ENCODE assay signal across 8 mouse cellular contexts in the genomic region with DNA sequence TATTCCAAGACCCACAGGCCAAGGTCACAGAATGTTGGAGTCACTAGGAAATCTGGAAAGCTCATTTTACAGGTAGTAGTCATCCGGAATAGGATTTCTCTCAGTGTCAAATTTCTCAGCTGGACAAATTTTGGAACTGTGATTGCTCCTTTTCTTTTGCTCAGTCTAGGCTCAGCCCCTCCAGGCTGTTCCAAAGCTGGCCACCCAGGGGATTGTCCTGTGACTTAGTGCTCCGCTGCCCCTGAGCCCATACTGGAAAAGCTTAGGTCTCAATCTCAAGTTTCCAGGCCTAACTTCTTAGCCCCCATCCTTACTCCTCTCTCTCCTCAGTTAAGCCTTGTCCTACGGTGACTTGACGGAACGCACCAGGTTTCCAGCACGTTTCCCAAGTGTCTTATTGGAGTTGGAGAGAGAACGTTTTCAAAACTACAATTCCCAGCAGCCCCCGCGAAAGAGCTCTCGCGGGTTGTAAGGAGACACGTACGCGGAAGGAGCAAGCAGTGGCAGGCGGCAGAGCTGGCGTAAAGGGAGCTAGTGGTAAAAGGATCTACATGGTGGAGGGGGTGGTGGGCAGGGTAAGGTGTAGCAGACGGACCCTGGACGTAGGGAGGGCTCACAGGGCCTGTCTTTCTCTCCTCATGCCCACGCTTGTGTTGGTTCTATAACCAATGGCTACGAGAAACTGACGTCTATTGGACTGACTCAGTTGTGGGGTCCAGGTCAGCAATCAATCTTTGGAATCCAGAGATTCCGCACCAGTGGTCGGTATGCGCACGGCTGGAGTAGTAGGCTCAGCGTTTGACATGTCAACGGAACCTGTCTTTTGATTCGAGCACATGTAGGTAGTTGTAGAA. TPM values are rescaled to one million over a fixed set of nuclear protein-coding genes. Genes with fewer than 3 reads are reported as not detected.
DNase-seq lines count a peak whose midpoint lies in the region; ATAC-seq and TF ChIP-seq lines count a peak whose summit lies in the region.

Gmppa (plus strand) TSS at position 456 of the 854 bp plus-strand sequence.

- peak; percentile 66 for ATAC-seq in heart, embryonic 12.5 days (ENCODE audit: insufficient number of reproducible peaks, low FRiP score)
- ATAC-seq in kidney, embryonic 16.5 days (ENCODE audit: low FRiP score, low TSS enrichment), result peak; percentile 87
- ATAC-seq in stomach, embryonic 14.5 days (ENCODE audit: insufficient number of reproducible peaks, insufficient read depth, low FRiP score, low read depth), result peak; percentile 74

- H3ac ChIP-seq in myocyte (ENCODE audit: control insufficient read depth, insufficient read length), result peak within 1 kb of the TSS; percentile 6

- no peaks in the 10 kb centered on the region for H3K79me2 ChIP-seq in liver, adult 2 months (ENCODE audit: control insufficient read depth, insufficient read depth, low read length)
- H3K79me2 ChIP-seq in myocyte (ENCODE audit: control insufficient read depth, insufficient read depth), result no peaks in the 10 kb centered on the region

- H3K36me3 ChIP-seq in heart, embryonic 12.5 days, result peaks cover 32% of the 10 kb centered on the region
- H3K36me3 ChIP-seq in kidney, embryonic 16.5 days (ENCODE audit: insufficient read depth, low read length), result peaks cover 3% of the 10 kb centered on the region; the same call in 1 of the 2 replicates
- H3K36me3 ChIP-seq in liver, adult 2 months (ENCODE audit: control insufficient read depth, insufficient read depth, low read length), result no peaks in the 10 kb centered on the region; the same call in 1 of the 2 replicates
- peaks cover 3% of the 10 kb centered on the region for H3K36me3 ChIP-seq in myocyte (ENCODE audit: control insufficient read depth, insufficient read depth)
- peaks cover 3% of the 10 kb centered on the region; the same call in 1 of the 2 replicates for H3K36me3 ChIP-seq in stomach, embryonic 14.5 days (ENCODE audit: control insufficient read depth, insufficient read depth, low read length)

- peak within 1 kb of the TSS; percentile 69 for H3K27ac ChIP-seq in heart, embryonic 12.5 days (ENCODE audit: poor library complexity, severe bottlenecking)
- peak within 1 kb of the TSS; percentile 41 for H3K27ac ChIP-seq in kidney, embryonic 16.5 days (ENCODE audit: low read length)
- 0 out of 2 replicates have a peak within 1 kb of the TSS, but pooled peaks have one; percentile 13 for H3K27ac ChIP-seq in liver, adult 2 months (replicated peaks; ENCODE audit: insufficient read depth, low read depth, low read length)
- H3K27ac ChIP-seq in stomach, embryonic 14.5 days (ENCODE audit: low read length), result peak within 1 kb of the TSS; percentile 59; the same call in 1 of the 2 replicates

- peak; percentile 79 for DNase-seq in CD4-positive helper T cell, adult 2 months (ENCODE audit: low read depth, low spot score)
- peak; percentile 93 for DNase-seq in brain, adult 2 months (ENCODE audit: low read depth, low spot score)
- DNase-seq in fat pad, adult 2 months (ENCODE audit: extremely low read depth, low read depth, low spot score), result peak; percentile 5
- DNase-seq in liver, adult 2 months (ENCODE audit: extremely low read depth, low read depth, low spot score), result peak; percentile 78

- H3K4me1 ChIP-seq in heart, embryonic 12.5 days (replicated peaks), result peaks cover 24% of the 10 kb centered on the region
- peaks cover 13% of the 10 kb centered on the region for H3K4me1 ChIP-seq in kidney, embryonic 16.5 days (ENCODE audit: insufficient read depth, low read length)
- H3K4me1 ChIP-seq in liver, adult 2 months (ENCODE audit: control insufficient read depth, insufficient read depth, low read length), result peaks cover 6% of the 10 kb centered on the region
- H3K4me1 ChIP-seq in stomach, embryonic 14.5 days (ENCODE audit: control insufficient read depth, insufficient read depth, low read length), result peaks cover 11% of the 10 kb centered on the region; the same call in 1 of the 2 replicates

- peak within 1 kb of the TSS; percentile 76 for H3K4me3 ChIP-seq in heart, embryonic 12.5 days
- H3K4me3 ChIP-seq in kidney, embryonic 16.5 days (ENCODE audit: low read length), result peak within 1 kb of the TSS; percentile 71
- H3K4me3 ChIP-seq in liver, adult 2 months (ENCODE audit: insufficient read depth, low read depth, low read length), result peak within 1 kb of the TSS; percentile 58
- peak within 1 kb of the TSS; percentile 55 for H3K4me3 ChIP-seq in myocyte
- peak within 1 kb of the TSS; percentile 60 for H3K4me3 ChIP-seq in stomach, embryonic 14.5 days (ENCODE audit: low read depth, low read length)

- TF ChIP-seq CTCF in liver, adult 2 months (IDR thresholded peaks at IDR 0.05; ENCODE audit: low read depth, low read length), result no peak

- H3K27me3 ChIP-seq in heart, embryonic 12.5 days (replicated peaks), result no peaks in the 10 kb centered on the region
- H3K27me3 ChIP-seq in kidney, embryonic 16.5 days (ENCODE audit: insufficient read depth, low read length), result no peaks in the 10 kb centered on the region
- H3K27me3 ChIP-seq in liver, adult 2 months (ENCODE audit: control insufficient read depth, insufficient read depth, low read length), result no peaks in the 10 kb centered on the region
- no peaks in the 10 kb centered on the region for H3K27me3 ChIP-seq in myocyte (ENCODE audit: control insufficient read depth, insufficient read depth, insufficient read length)
- H3K27me3 ChIP-seq in stomach, embryonic 14.5 days (ENCODE audit: control insufficient read depth, insufficient read depth, low read length), result no peaks in the 10 kb centered on the region

- peak within 1 kb of the TSS; percentile 82 for H3K9ac ChIP-seq in heart, embryonic 12.5 days
- peak within 1 kb of the TSS; percentile 80 for H3K9ac ChIP-seq in kidney, embryonic 16.5 days (replicated peaks; ENCODE audit: low read length)
- H3K9ac ChIP-seq in liver, adult 2 months (ENCODE audit: low read depth, low read length), result peak within 1 kb of the TSS; percentile 84
- H3K9ac ChIP-seq in stomach, embryonic 14.5 days (replicated peaks; ENCODE audit: low read depth, low read length), result peak within 1 kb of the TSS; percentile 73

- TF ChIP-seq POLR2A in liver, adult 2 months (IDR thresholded peaks at IDR 0.05; ENCODE audit: extremely low read depth, insufficient read depth, low read length), result peak; percentile 83
- peak; percentile 92 for TF ChIP-seq POLR2A in myocyte (IDR thresholded peaks at IDR 0.05; ENCODE audit: insufficient read length, low read depth)

- H3K4me2 ChIP-seq in heart, embryonic 12.5 days, result peak within 1 kb of the TSS; percentile 80
- peak within 1 kb of the TSS; percentile 68 for H3K4me2 ChIP-seq in kidney, embryonic 16.5 days (replicated peaks; ENCODE audit: low read depth, low read length)
- H3K4me2 ChIP-seq in myocyte (ENCODE audit: low read depth), result peak within 1 kb of the TSS; percentile 93
- peak within 1 kb of the TSS; percentile 81 for H3K4me2 ChIP-seq in stomach, embryonic 14.5 days (replicated peaks; ENCODE audit: low read depth, low read length)

- 6% methylated on average over 28 of the region's 28 CpGs for WGBS in heart, embryonic 12.5 days
- WGBS in kidney, embryonic 16.5 days, result 3% methylated on average over 28 of the region's 28 CpGs
- WGBS in liver, adult 2 months, result 5% methylated on average over 28 of the region's 28 CpGs
- WGBS in stomach, embryonic 14.5 days, result 5% methylated on average over 28 of the region's 28 CpGs

- H3K9me3 ChIP-seq in heart, embryonic 12.5 days (replicated peaks), result no peaks in the 10 kb centered on the region
- H3K9me3 ChIP-seq in kidney, embryonic 16.5 days (ENCODE audit: low read length), result no peaks in the 10 kb centered on the region
- no peaks in the 10 kb centered on the region for H3K9me3 ChIP-seq in stomach, embryonic 14.5 days (ENCODE audit: control insufficient read depth, low read depth, low read length)

TF ChIP-seq in myocyte, 11 proteins besides CTCF, POLR2A, EP300 and RAD21:
- TF ChIP-seq MAX (IDR thresholded peaks at IDR 0.05; ENCODE audit: low read depth) (no peak), POLR2AphosphoS2 (IDR thresholded peaks at IDR 0.05; ENCODE audit: insufficient read length, low read depth) (peak; percentile 97)

RNA-seq across cellular contexts. Expression of gene Gmppa, which starts in this region (rescaled TPM):
- 67.7 and 69.1 TPM in 2 replicates for polyA plus RNA-seq in heart, embryonic 12.5 days (2016; fragmentation: Nextera tagmentation; extraction: Ambion mirVana)
- polyA plus RNA-seq in kidney, embryonic 16.5 days (2015; fragmentation: Nextera tagmentation; extraction: Ambion mirVana), result 91.4 and 91.6 TPM in 2 replicates
- total RNA-seq in liver, adult 2 months (2014; rRNA removed), result 18.3 and 19.9 TPM in 2 replicates
- polyA plus RNA-seq in liver, adult 2 months (2012; rRNA removed), result 49.8 and 86.4 TPM in 2 replicates
- polyA plus RNA-seq in myocyte (2012; fragmentation: generic; extraction: Trizol), result 106 TPM
- 75.2 and 84.5 TPM in 2 replicates for polyA plus RNA-seq in stomach, embryonic 14.5 days (2014; fragmentation: Nextera tagmentation; extraction: Ambion mirVana)

Comparison
In these comparisons a context has a peak if more than half of its experiments do, and no peak if none do; other contexts are left out.
1. Peak in every context shown above with its lines: DNase-seq, ATAC-seq, H3K4me3 ChIP-seq and H3K27ac ChIP-seq.
2. DNase-seq: peak in every context shown above with its lines; median percentile 93 in brain, adult 2 months; 79 in CD4-positive helper T cell, adult 2 months; 78 in liver, adult 2 months; 5 in fat pad, adult 2 months.
3. H3K27ac ChIP-seq: peak in every context shown above with its lines; median percentile 69 in heart, embryonic 12.5 days; 59 in stomach, embryonic 14.5 days; 41 in kidney, embryonic 16.5 days; 13 in liver, adult 2 months.